Mouse (Mus musculus) heart, embryonic 13.5 days (tissue): ENCODE data around the gene Fndc3b. TPM values are rescaled to one million over a fixed set of nuclear protein-coding genes. Genes with fewer than 3 reads are reported as not detected.
A peak's percentile ranks its signal among the peaks of the same experiment; 100 is the strongest.
"Not testable (repeated sequence)": the region's sequence is repeated elsewhere in the genome, so short reads cannot be mapped to it uniquely, and the experiment has no call there.

Experiments used
- ATAC-seq: fragments of 200-750 bp; cut with Nextera tagmentation; 2 replicates; pipeline ENCODE4 v1.8.0; 2017; ENCODE audit warnings: moderate TSS enrichment; ENCODE audit not compliant: insufficient number of reproducible peaks, low FRiP score, low TSS enrichment; ENCODE audit errors: extremely low read depth
- H3K27ac ChIP-seq: fragments of 300-500 bp; sonication (generic); replicated peaks from 2 replicates; pipeline ENCODE4 v1.5.1; 2015; ENCODE audit warnings: moderate library complexity, mild to moderate bottlenecking, inconsistent platforms
- H3K27me3 ChIP-seq: fragments of 300-500 bp; sonication (generic); replicated peaks from 2 replicates; pipeline ENCODE4 v1.6.1; 2015; ENCODE audit warnings: mild to moderate bottlenecking, inconsistent platforms
- H3K36me3 ChIP-seq: fragments of 300-500 bp; sonication (generic); 2 replicates; pipeline ENCODE4 v1.6.1; 2015; ENCODE audit warnings: mild to moderate bottlenecking, inconsistent platforms
- H3K4me1 ChIP-seq: fragments of 300-500 bp; sonication (generic); 2 replicates; pipeline ENCODE4 v1.6.1; 2015; ENCODE audit warnings: inconsistent platforms
- H3K4me2 ChIP-seq: fragments of 300-500 bp; sonication (generic); 2 replicates; pipeline ENCODE4 v1.6.1; 2015; ENCODE audit warnings: inconsistent platforms, mild to moderate bottlenecking, moderate library complexity
- H3K4me3 ChIP-seq: fragments of 300-500 bp; sonication (generic); 2 replicates; pipeline ENCODE4 v1.5.1; 2015; ENCODE audit warnings: moderate library complexity, mild to moderate bottlenecking, inconsistent platforms
- H3K9ac ChIP-seq: fragments of 300-500 bp; sonication (generic); 2 replicates; pipeline ENCODE4 v1.6.1; 2015; ENCODE audit warnings: inconsistent platforms, mild to moderate bottlenecking, moderate library complexity
- H3K9me3 ChIP-seq: fragments of 300-500 bp; sonication (generic); 2 replicates; pipeline ENCODE4 v1.6.1; 2016; ENCODE audit warnings: inconsistent platforms
- WGBS: fragments of 180-500 bp; shearing (Covaris S2); methylation state at CpG from one replicate; pipeline ENCODE4 v1.1.7; 2015; ENCODE audit warnings: mixed read lengths; 5-methylcytosine and 5-hydroxymethylcytosine counted together
- polyA plus RNA-seq: library from polyadenylated mRNA; unstranded; fragments of >200 nt; fragmentation: Nextera tagmentation; extraction: Ambion mirVana; gene quantifications from 2 replicates; pipeline ENCODE4 v1.2.1, GENCODE M21; 2015

Fndc3b gene
- polyA plus RNA-seq, 1 experiment from 2014 or later = 22.3 TPM

DNA sequence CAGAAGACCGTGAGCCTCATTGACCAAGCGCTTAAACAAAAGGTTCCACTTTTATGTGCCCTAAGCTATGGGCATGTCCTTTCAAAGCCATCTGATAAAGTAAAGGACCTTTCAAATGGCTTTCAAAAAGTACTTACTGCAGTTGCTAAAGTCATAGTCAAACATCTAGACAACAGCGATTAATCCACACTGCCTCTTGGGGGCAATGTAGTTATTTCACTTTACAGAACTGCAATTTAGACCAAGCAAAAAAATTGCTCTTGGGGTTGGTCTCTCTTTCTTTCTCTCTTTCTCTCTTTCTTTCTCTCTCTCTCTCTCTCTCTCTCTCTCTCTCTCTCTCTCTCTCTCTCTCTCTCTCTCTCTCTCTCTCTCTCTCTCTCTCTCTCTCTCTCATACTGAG, 233.4 kb downstream of the Fndc3b start:
- H3K4me2 ChIP-seq, H3K4me3 ChIP-seq, H3K9ac ChIP-seq, ATAC-seq, H3K27me3 ChIP-seq: not testable (repeated sequence)
- H3K36me3 ChIP-seq = peaks cover 79% of the 10 kb centered on the region
- peaks cover 28% of the 10 kb centered on the region for H3K4me1 ChIP-seq
- WGBS = 76% methylated on average over 3 of the region's 3 CpGs
- 0 out of 2 replicates have a peak overlapping the region, but pooled peaks have one; percentile 45 for H3K27ac ChIP-seq
- H3K9me3 ChIP-seq = peaks cover 12% of the 10 kb centered on the region; the same call in 1 of the 2 replicates

DNA sequence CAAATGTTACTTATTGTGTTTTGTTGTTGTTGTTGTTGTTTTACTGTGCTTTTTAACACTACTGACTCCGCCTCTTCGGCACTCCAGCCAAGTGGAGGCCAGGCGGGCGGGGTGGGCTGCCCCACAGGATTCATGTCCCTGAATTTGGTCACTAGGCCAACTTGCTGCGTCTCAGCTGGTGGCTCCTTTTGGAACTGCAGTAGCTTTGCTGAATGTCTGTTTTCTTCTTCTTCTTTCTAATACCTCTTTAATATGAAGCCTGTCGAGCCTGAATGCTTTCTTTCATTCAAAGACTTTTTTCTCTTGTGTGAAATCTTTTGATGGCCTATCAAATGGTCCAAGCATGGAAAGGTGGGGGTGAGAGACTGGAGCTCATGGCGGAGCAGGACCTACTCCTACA, 235.2 kb downstream of the Fndc3b start:
- Histone ChIP-seq H3K9me3 (peaks cover 12% of the 10 kb centered on the region; the same call in 1 of the 2 replicates), H3K4me2 (no peak overlapping the region), H3K27me3 (no peaks in the 10 kb centered on the region), H3K4me1 (peaks cover 41% of the 10 kb centered on the region), H3K36me3 (peaks cover 73% of the 10 kb centered on the region), H3K9ac (no peak overlapping the region), H3K27ac (no peak overlapping the region), H3K4me3 (no peak overlapping the region)
- ATAC-seq = no peak
- WGBS = 82% methylated on average over 7 of the region's 7 CpGs

DNA sequence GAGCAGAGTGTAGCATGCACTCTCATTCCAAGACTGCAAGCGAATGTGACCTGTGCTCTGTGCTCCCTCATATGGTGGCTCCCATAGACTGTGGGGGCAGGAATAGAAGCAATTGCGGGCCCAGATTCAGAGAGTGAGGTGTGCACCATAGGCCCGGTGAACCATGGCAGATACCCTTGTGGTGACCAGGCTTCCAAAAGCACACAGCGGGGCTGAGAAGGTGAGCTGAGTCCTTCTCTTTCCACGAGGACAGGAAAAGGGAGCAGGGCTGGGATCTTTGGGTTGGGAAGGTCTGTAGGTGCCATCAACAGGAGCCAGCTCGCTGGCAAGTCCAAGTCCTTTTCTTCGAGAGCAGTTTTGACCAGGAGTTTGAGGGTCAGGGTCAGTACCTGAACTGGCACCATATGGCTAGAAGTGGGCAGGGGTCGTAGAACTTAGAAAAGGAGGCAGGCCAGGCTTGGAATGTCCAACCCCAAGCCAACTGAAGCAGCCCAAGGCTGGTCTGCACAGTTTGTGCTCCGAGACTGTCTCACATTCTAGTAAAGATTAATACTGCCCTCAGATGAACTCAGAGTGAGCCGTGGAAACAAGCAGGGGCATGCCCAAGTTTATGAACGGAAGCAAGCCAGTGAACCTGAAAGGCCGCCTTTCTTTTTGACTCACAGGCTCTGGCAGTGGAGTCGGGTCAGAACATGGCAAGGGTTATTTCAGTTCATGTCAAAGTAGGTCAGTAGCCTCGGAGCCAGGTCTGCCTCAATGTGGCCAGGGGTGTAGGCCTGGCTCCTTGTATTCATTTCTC, 237.1 kb downstream of the Fndc3b start:
- Histone ChIP-seq H3K9me3 (peaks cover 12% of the 10 kb centered on the region; the same call in 1 of the 2 replicates), H3K4me2 (no peak overlapping the region), H3K36me3 (peaks cover 70% of the 10 kb centered on the region), H3K4me3 (no peak overlapping the region), H3K4me1 (peaks cover 28% of the 10 kb centered on the region), H3K27ac (no peak overlapping the region), H3K27me3 (no peaks in the 10 kb centered on the region), H3K9ac (no peak overlapping the region)
- no peak for ATAC-seq
- 88% methylated on average over 14 of the region's 14 CpGs for WGBS

- ATAC-seq = no peak
- Histone ChIP-seq H3K9ac (no peak overlapping the region), H3K36me3 (peaks cover 75% of the 10 kb centered on the region), H3K27me3 (no peaks in the 10 kb centered on the region), H3K9me3 (peaks cover 12% of the 10 kb centered on the region; the same call in 1 of the 2 replicates), H3K4me1 (peaks cover 24% of the 10 kb centered on the region), H3K4me2 (no peak overlapping the region), H3K4me3 (no peak overlapping the region), H3K27ac (no peak overlapping the region)
- 79% methylated on average over 3 of the region's 3 CpGs for WGBS
These were observed 238.3 kb downstream of the Fndc3b start for GRCm38 (mm10) chr3:27472846-27473245.

DNA sequence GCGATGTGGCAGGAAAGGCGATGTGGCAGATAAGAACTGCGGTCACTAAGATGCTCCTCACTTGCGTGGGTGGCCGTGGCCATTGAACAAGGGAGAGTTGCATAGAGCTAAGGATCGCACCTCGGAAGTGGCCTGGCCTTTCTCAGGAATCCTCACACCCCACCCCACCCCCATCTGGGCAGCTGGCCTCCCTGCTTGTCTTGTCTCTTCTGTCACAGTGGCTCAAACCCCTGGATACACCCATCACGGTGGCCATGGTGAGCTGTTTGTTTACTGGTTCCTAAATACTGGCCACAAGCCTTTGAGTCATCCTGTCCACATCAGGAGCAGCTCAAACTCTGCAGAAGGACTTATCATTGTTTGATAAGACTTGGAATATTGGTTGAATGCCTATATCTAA, 240.3 kb downstream of the Fndc3b start:
- no peak overlapping the region for H3K4me3 ChIP-seq
- ATAC-seq = no peak
- H3K36me3 ChIP-seq = peaks cover 71% of the 10 kb centered on the region
- H3K27me3 ChIP-seq = no peaks in the 10 kb centered on the region
- H3K9me3 ChIP-seq = peaks cover 12% of the 10 kb centered on the region; the same call in 1 of the 2 replicates
- peaks cover 37% of the 10 kb centered on the region for H3K4me1 ChIP-seq
- H3K27ac ChIP-seq = no peak overlapping the region
- no peak overlapping the region for H3K4me2 ChIP-seq
- H3K9ac ChIP-seq = no peak overlapping the region
- WGBS = 29% methylated on average over 8 of the region's 8 CpGs

- Histone ChIP-seq H3K9ac (no peak overlapping the region), H3K4me1 (peaks cover 39% of the 10 kb centered on the region), H3K36me3 (peaks cover 72% of the 10 kb centered on the region), H3K9me3 (peaks cover 12% of the 10 kb centered on the region; the same call in 1 of the 2 replicates), H3K27ac (no peak overlapping the region), H3K27me3 (no peaks in the 10 kb centered on the region), H3K4me2 (no peak overlapping the region), H3K4me3 (no peak overlapping the region)
- ATAC-seq = no peak
- 81% methylated on average over 8 of the region's 8 CpGs for WGBS
These were observed 241.1 kb downstream of the Fndc3b start for GRCm38 (mm10) chr3:27469971-27470370.

- Histone ChIP-seq H3K4me1 (peaks cover 62% of the 10 kb centered on the region), H3K9ac (no peak overlapping the region), H3K36me3 (peaks cover 76% of the 10 kb centered on the region), H3K4me3 (no peak overlapping the region), H3K27me3 (no peaks in the 10 kb centered on the region), H3K27ac (peak overlapping the region; percentile 58), H3K9me3 (no peaks in the 10 kb centered on the region), H3K4me2 (no peak overlapping the region)
- no peak for ATAC-seq
- WGBS = 57% methylated on average over 11 of the region's 11 CpGs
These were observed 243.5 kb downstream of the Fndc3b start for GRCm38 (mm10) chr3:27467505-27468020.

DNA sequence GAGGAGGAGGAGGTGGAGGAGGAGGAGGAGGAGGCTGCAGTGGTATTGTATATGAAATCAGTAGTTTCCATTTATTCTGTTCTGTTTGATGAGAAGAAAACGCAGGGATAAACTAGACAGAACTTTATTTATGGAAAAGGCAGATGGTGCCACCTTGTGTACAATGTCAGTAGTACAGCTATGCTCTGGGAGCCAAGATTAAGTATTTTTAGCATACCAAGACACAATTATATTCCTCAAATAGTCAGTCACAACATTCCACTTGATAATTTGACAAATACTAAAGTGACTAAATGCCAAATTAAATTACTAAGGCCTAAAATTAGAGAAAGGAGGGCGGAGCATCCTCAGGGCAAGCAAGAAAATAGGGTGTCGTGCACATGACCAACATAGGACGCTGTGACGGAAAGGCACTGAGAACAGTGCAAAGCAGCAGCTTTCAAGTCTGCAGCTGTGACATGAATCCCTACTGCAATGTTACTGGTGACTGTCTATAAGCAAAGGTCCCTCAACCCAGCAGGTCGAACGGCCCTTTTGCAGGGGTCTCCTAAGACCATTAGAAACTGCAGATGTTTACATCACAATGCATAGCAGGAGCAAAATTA, 244.7 kb downstream of the Fndc3b start:
- ATAC-seq = no peak
- Histone ChIP-seq H3K27ac (peak overlapping the region; percentile 58), H3K4me2 (no peak overlapping the region), H3K4me3 (no peak overlapping the region), H3K9ac (no peak overlapping the region), H3K4me1 (peaks cover 65% of the 10 kb centered on the region), H3K36me3 (peaks cover 82% of the 10 kb centered on the region), H3K9me3 (no peaks in the 10 kb centered on the region), H3K27me3 (no peaks in the 10 kb centered on the region)
- WGBS = 71% methylated on average over 7 of the region's 7 CpGs

DNA sequence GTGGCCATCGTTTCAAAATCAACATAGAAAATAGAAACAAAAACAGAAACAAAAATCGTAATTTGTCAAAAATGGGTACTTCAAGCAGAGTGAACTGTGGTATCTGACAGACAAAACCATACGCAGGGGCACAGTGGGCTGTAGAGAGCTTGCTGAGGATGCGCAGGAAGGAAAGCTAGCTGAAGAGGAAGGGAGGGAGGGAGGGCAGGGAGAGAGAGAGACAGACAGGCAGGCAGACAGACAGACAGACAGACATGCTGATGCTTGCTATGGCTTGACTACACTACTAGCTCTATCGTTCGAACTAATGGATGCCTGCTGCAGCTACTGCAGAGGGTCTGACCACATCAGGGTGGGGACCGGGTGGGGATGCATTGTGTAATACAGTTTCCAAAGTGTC, 247.7 kb downstream of the Fndc3b start:
- H3K4me3 ChIP-seq = no peak overlapping the region
- no peak overlapping the region for H3K9ac ChIP-seq
- no peaks in the 10 kb centered on the region for H3K27me3 ChIP-seq
- H3K36me3 ChIP-seq = peaks cover 90% of the 10 kb centered on the region
- 80% methylated on average over 7 of the region's 7 CpGs for WGBS
- no peak overlapping the region for H3K4me2 ChIP-seq
- peaks cover 54% of the 10 kb centered on the region for H3K4me1 ChIP-seq
- no peak for ATAC-seq
- H3K9me3 ChIP-seq = no peaks in the 10 kb centered on the region
- H3K27ac ChIP-seq = no peak overlapping the region

DNA sequence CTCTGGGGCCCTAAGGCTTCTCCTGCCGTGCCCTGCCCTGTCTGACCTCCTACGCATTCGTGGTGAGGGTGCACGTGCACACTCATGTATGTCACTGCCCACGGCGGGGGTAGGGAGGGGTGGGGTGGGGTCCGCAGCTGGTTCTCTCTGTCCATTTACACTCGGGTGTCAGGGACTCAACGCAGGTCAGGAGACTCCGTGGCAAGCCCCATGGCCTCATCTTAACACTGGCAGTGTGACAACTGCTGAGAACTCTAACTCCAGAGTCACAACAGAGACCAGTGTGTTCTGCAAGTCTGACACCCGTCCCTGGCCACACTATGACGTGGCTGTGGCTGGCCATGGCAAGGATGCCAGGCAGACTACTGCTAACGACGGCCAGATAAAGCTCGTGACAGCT, 248.2 kb downstream of the Fndc3b start:
- H3K4me1 ChIP-seq = peaks cover 50% of the 10 kb centered on the region

DNA sequence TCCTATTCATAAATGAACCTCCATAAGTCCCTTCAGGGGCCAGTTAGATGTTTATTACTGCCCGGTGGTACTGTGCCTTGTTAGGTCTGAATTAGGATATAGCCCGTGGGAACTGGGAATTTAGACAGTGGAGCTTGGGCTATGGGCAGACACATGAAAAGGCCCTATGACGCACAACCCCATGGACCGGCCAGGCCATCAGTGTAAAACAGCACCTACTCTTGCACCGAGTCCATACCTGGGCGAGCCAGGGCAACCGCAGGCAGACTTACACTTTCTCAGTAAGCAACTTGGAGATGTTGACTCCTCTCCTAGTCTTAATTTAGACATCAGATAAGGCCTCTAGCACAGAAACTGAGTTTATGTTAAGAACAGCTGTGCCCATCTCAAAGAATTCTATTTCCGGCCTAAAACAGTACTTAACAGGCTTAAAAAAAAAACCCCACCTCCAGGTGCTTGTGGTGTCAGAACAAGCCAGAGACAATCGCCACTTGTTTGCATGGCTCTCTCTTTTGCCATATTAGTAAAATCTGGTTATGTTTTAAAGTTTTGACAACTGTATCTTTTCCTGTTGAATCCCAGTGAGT, 248.7 kb downstream of the Fndc3b start:
- Histone ChIP-seq H3K4me1 (peaks cover 46% of the 10 kb centered on the region), H3K27me3 (no peaks in the 10 kb centered on the region), H3K4me2 (no peak overlapping the region), H3K9ac (peak overlapping the region; percentile 1; the same call in 1 of the 2 replicates), H3K27ac (0 out of 2 replicates have a peak overlapping the region, but pooled peaks have one; percentile 20), H3K36me3 (peaks cover 92% of the 10 kb centered on the region), H3K4me3 (no peak overlapping the region), H3K9me3 (no peaks in the 10 kb centered on the region)
- no peak for ATAC-seq
- 75% methylated on average over 9 of the region's 9 CpGs for WGBS

More for the DNA sequence above, 248.2 kb downstream of the Fndc3b start:
- 0 out of 2 replicates have a peak overlapping the region, but pooled peaks have one; percentile 20 for H3K27ac ChIP-seq
- H3K9ac ChIP-seq = no peak overlapping the region
- no peaks in the 10 kb centered on the region for H3K9me3 ChIP-seq
- no peaks in the 10 kb centered on the region for H3K27me3 ChIP-seq
- 51% methylated on average over 15 of the region's 15 CpGs for WGBS
- no peak overlapping the region for H3K4me2 ChIP-seq
- no peak overlapping the region for H3K4me3 ChIP-seq
- H3K36me3 ChIP-seq = peaks cover 90% of the 10 kb centered on the region
- no peak for ATAC-seq
